Mouse (Mus musculus): Measurements from ENCODE around the gene Capns2.
"Not testable (repeated sequence)": the region's sequence is repeated elsewhere in the genome, so short reads cannot be mapped to it uniquely, and the experiment has no call there.

Gene Capns2

DNA sequence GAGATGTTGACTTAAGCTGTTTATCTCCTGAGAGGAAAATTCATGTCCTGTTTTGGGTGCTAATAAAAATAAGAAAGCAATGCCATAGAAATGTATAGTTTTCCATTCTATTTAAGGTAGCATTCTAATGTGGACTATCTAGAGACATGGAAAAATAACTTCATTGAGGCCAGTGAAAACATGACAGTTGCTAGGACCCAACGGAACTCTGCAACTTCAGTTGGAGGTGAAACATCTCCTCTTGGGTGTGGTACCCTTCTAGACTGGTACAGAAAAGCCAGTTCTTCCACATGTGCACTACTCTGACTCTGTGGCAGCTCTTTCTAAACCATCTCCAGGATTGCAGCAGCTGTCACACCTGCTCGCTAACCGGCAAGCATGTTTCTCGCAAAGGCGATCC lies at the start of gene Capns2:
TSS of gene Capns2 (plus strand) at position 301 of the 400 bp plus-strand sequence.
- no peak for DNase-seq (ENCODE audit: low spot score in 2 of 2)

GRCm38 (mm10) chr8:92853188-92853983 lies 47.8 kb upstream of the Capns2 start:
- DNase-seq (ENCODE audit: low spot score in 2 of 2), result no peak

DNA sequence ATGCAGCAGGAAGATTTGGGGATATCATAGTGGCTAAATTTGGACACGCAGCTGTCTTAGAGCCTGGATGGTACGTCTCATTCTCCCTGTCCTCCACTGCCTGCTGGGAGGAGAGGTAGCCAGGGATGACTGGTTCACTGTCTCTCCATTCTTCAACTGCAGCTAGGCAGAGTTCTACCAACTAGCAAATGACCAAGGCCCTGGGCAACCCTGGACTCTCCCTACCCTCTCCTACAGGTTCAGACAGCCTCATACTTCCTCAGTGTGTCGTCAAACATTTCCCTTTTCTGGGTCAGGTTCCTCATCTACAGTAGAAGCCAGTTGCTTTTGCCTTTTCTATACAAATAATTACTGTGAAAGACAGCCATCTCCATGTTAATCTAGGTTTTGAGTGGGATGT lies 46.5 kb upstream of the Capns2 start:
- no peak for DNase-seq (ENCODE audit: low spot score in 2 of 2)

- DNase-seq (ENCODE audit: low spot score in 2 of 2), result peak; percentile 39 to 44
These were observed 45.9 kb upstream of the Capns2 start, which contains the start of gene Lpcat2 for GRCm38 (mm10) chr8:92855171-92855894. Gene Lpcat2 (plus strand): TSS chr8:92855339.

- DNase-seq (ENCODE audit: low spot score in 2 of 2), result no peak
These were observed 44.8 kb upstream of the Capns2 start for GRCm38 (mm10) chr8:92856273-92856986.

DNA sequence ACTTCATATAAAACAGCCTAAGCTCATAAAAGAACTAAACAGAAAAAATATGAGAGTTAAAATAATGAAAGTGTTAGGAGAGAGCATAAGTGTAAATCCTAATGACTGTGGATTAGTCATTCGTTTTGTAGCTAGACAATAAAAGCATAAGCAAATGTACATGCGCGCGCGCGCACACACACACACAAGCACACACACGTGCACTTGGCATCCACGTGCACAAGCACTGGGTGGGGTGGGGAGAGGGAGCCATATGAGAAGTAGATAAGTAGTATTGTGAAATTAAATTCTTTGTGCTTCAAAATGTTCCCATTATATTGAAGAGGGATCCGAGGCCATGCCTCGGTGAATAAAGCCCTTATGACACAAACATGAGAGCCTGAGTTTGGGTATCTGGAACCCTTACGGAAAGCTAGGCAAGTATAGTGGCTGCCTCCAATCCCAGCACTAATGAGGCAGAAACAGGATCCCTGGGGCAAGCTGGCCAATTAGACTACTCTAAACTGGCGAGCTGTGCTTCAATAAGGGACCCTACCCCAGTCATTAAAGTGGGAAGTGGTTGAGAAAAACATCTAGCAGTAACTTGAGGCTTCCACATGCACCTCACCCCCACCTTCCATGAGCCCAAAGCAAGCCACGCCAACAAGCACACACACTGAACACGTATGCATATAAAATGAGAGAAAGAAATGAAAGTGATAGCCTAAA lies 42.6 kb upstream of the Capns2 start:
- DNase-seq (ENCODE audit: low spot score in 2 of 2), result no peak

GRCm38 (mm10) chr8:92861977-92862376 lies 39.2 kb upstream of the Capns2 start:
- DNase-seq (ENCODE audit: low spot score in 2 of 2), result no peak

- no peak for DNase-seq (ENCODE audit: low spot score in 2 of 2)
These were observed 30.9 kb upstream of the Capns2 start for GRCm38 (mm10) chr8:92870281-92870680.

DNA sequence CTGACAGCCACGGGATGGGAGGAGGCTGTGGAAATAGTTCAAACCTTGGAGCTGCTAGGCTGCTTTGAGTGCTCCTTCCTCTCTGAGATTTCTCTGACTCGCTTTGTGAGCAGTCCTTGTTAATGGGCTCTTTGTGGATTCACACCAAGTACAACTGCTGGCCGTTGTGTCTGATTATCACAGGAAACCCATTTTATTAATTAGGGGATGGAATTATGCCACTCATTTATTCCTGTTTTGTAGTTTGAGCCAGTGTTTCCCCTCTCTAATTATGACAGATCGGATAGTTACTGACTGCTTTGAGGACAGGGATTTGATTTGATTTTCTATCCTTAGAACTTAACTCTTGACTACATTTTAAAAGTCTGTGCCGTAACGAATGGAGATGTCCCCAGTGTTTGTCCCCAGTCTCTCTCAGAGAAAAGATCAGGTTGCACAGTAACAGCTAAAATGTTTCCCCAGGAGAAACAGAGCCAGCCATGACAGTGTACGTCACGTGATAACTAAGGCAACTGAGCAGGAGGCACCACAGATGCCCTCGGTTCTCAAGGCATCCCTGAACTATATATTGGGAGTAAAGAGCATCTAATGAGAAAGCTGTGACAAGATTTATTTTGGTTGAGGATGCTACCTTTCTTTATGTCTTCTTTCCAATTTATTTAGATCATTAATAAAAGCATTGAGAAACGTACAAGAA lies 29.0 kb upstream of the Capns2 start:
- no peak for DNase-seq (ENCODE audit: low spot score in 2 of 2)

GRCm38 (mm10) chr8:92875795-92876194 lies 25.4 kb upstream of the Capns2 start:
- no peak for DNase-seq (ENCODE audit: low spot score in 2 of 2)

DNA sequence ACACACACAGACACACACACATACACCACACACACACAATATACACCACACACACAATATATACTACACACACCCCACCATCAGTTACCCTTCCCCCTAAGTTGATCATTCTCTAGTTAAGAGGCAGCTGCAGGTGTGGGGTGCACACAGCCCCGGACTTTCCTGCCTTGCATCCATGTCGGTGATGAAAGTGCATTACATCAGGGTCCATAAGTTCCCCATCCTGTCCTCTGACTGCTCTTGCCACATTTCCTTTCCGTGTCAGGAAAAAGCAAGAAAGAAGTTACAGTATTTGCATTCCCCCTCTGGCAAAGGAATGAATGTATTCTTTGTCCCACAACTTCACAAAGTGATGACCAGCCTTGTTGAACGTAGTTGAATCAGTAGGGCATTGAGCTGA lies 20.0 kb upstream of the Capns2 start:
- DNase-seq (ENCODE audit: low spot score in 2 of 2), result no peak

DNA sequence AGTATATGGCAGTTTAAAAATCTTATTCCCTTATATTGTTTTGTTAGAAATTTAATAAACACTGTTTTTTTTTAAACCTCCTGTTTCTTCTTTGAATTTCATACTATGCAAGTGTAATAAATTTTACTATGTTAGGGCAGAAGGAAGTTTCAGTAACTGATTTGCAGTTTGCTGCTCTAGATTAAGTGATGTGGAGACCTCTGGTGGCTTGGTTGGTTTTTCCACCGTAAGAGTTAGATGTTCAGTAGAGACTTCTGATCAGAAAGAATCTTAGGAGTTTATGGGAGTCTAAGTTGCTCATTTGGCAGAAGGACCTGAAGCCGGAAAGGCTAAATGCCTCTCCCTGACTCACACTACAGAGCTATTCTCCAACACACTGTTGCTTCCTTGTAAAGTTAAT lies 17.4 kb upstream of the Capns2 start:
- no peak for DNase-seq (ENCODE audit: low spot score in 2 of 2)

GRCm38 (mm10) chr8:92892216-92892615 lies 9.0 kb upstream of the Capns2 start:
- not testable (repeated sequence) for DNase-seq (ENCODE audit: low spot score in 2 of 2)

GRCm38 (mm10) chr8:92893870-92894269 lies 7.3 kb upstream of the Capns2 start:
- DNase-seq (ENCODE audit: low spot score in 2 of 2), result no peak

- no peak for DNase-seq (ENCODE audit: low spot score in 2 of 2)
These were observed 6.2 kb upstream of the Capns2 start for GRCm38 (mm10) chr8:92895053-92895452.

GRCm38 (mm10) chr8:92896056-92896455 lies 5.2 kb upstream of the Capns2 start:
- DNase-seq (ENCODE audit: low spot score in 2 of 2), result no peak

- DNase-seq (ENCODE audit: low spot score in 2 of 2), result no peak
These were observed 4.6 kb upstream of the Capns2 start for GRCm38 (mm10) chr8:92896611-92897010.

GRCm38 (mm10) chr8:92897794-92898193 lies 3.4 kb upstream of the Capns2 start:
- DNase-seq (ENCODE audit: low spot score in 2 of 2), result no peak

DNA sequence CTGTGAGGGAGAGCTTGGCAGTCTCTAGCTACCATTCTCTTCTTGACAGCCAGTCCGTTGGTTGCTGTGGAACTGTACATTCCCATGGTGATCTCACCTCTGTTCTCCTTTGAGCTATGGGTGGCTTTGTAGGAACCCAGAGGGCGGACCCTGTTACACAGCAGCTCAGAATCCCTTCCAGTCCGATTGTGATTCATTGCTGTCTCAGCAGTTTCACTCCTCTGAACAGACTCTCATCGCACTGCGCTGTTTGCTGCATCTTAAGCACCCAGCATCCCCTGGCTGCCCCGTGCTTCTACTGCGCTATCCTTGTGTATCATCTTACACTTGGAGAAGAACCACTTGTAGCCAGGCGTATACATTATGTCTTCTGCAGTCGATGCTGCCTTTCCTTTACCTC lies 1.6 kb upstream of the Capns2 start:
- DNase-seq (ENCODE audit: low spot score in 2 of 2), result no peak

- no peak for DNase-seq (ENCODE audit: low spot score in 2 of 2)
These were observed 1.8 kb downstream of the Capns2 start for GRCm38 (mm10) chr8:92902981-92903380.

DNA sequence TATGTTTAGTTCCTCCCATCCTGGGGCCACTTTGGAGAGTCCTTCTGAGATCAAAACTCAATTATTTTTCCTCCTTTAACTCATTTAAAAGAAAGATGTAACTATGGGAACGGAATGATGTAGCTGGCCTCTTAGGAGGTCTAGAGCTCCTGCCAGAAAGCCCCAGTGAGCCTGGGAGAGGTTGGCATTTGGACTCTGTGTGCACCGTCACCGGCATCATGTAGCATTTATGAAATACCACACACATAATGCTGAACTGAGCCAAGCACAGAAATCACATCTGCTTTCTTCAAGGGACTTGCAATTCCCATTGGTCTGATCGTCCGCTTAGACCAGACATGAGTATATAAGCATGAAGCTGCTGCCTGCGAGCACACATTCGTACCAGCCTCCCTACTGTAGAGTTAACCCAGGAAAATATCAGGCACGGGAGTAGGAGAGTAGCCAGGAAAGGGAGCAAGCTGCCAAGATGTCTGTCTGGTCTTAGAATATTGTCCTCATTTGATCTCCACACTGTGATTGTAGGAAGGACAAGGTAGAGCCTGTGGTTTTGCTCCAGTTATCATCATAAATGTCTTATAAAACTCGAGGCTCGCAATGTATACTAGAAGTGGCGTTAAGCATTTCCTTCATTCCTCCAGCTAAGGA lies 2.4 kb downstream of the Capns2 start:
- no peak for DNase-seq (ENCODE audit: low spot score in 2 of 2)

Data from natural killer cell, adult 2 months (primary cell).